Mouse (Mus musculus): ENCODE measurements at regions not wholly inside any gene's neighbourhood (a gene's known extent, or its start where the extent isn't known, plus 50 kb on each side); places are given as distances from the start of the nearest gene placed in this dataset.

GRCm38 (mm10) chr16:97304156-97304735 lies 52.3 kb upstream of the Bace2 start:
- DNase-seq (ENCODE audit: low spot score in 2 of 2): no peak
